Mouse (Mus musculus) lung, embryonic 14.5 days (tissue): Measurements from ENCODE around the gene Mroh2a. TPM values are rescaled to one million over a fixed set of nuclear protein-coding genes. Genes with fewer than 3 reads are reported as not detected.

Source experiments
- ATAC-seq: fragments of 200-750 bp; cut with Nextera tagmentation; 2 replicates; pipeline ENCODE4 v1.8.0; 2017; ENCODE audit warnings: mild to moderate bottlenecking, moderate TSS enrichment, moderate library complexity; ENCODE audit not compliant: insufficient read depth
- DNase-seq: peaks from one replicate; pipeline ENCODE4 v3.0.0-alpha.2; 2015
- H3K27ac ChIP-seq: fragments of 300-500 bp; sonication (generic); 2 replicates; pipeline ENCODE4 v1.5.1; 2014; ENCODE audit warnings: low read depth, mild to moderate bottlenecking, moderate library complexity
- H3K27me3 ChIP-seq: fragments of 300-500 bp; sonication (generic); 2 replicates; pipeline ENCODE4 v1.6.1; 2014; ENCODE audit warnings: low read length, control low read depth; ENCODE audit not compliant: insufficient read depth
- H3K36me3 ChIP-seq: fragments of 300-500 bp; sonication (generic); 2 replicates; pipeline ENCODE4 v1.6.1; 2014; ENCODE audit warnings: control low read depth; ENCODE audit not compliant: insufficient read depth
- H3K4me1 ChIP-seq: fragments of 300-500 bp; sonication (generic); 2 replicates; pipeline ENCODE4 v1.6.1; 2014; ENCODE audit warnings: antibody characterized with exemption, control low read depth; ENCODE audit not compliant: insufficient read depth
- H3K4me2 ChIP-seq: fragments of 300-500 bp; sonication (generic); 2 replicates; pipeline ENCODE4 v1.6.1; 2014; ENCODE audit warnings: mild to moderate bottlenecking
- H3K4me3 ChIP-seq: fragments of 300-500 bp; sonication (generic); 2 replicates; pipeline ENCODE4 v1.5.1; 2014; ENCODE audit warnings: low read depth, low read length
- H3K9ac ChIP-seq: fragments of 300-500 bp; sonication (generic); 2 replicates; pipeline ENCODE4 v1.6.1; 2014
- H3K9me3 ChIP-seq: fragments of 300-500 bp; sonication (generic); 2 replicates; pipeline ENCODE4 v1.6.1; 2016; ENCODE audit warnings: low read depth, low read length, control low read depth
- CTCF ChIP-seq: IDR thresholded peaks from 2 replicates; pipeline ENCODE4 v1.5.1; 2016; ENCODE audit warnings: antibody characterized with exemption, low read depth
- WGBS: fragments of 180-500 bp; shearing (Covaris S2); extraction: QIAGEN DNeasy Blood & Tissue Kit; methylation state at CpG from one replicate; pipeline ENCODE4 v1.1.7; 2014; 5-methylcytosine and 5-hydroxymethylcytosine counted together
- polyA plus RNA-seq: library from polyadenylated mRNA; unstranded; fragments of >200 nt; fragmentation: Nextera tagmentation; extraction: Ambion mirVana; gene quantifications from 2 replicates; pipeline ENCODE4 v1.2.1, GENCODE M21; 2014

The Mroh2a gene
- polyA plus RNA-seq, result 2.1 and 2.7 TPM in 2 replicates

GRCm38 (mm10) chr1:88226670-88227379 is at the start of gene Mroh2a:
Gene Mroh2a (plus strand): TSS chr1:88226986.
- Histone ChIP-seq H3K27me3 (no peaks in the 10 kb centered on the region), H3K4me2 (no peak within 1 kb of the TSS), H3K9me3 (peaks cover 67% of the 10 kb centered on the region), H3K27ac (no peak within 1 kb of the TSS), H3K36me3 (no peaks in the 10 kb centered on the region), H3K9ac (no peak within 1 kb of the TSS), H3K4me3 (no peak within 1 kb of the TSS), H3K4me1 (no peaks in the 10 kb centered on the region)
- DNase-seq (no peak), ATAC-seq (no peak)
- no peak for TF ChIP-seq CTCF
- 50% methylated on average over 5 of the region's 5 CpGs for WGBS

- no peak overlapping the region for H3K4me3 ChIP-seq
- no peak for ATAC-seq
- H3K4me2 ChIP-seq, result no peak overlapping the region
- no peak overlapping the region for H3K27ac ChIP-seq
- DNase-seq, result no peak
- no peak overlapping the region for H3K9ac ChIP-seq
- WGBS, result 88% methylated on average over 1 of the region's 1 CpGs
- H3K27me3 ChIP-seq, result no peaks in the 10 kb centered on the region
- H3K9me3 ChIP-seq, result peaks cover 15% of the 10 kb centered on the region
- no peaks in the 10 kb centered on the region for H3K36me3 ChIP-seq
- no peaks in the 10 kb centered on the region for H3K4me1 ChIP-seq
- no peak for TF ChIP-seq CTCF
Measured at GRCm38 (mm10) chr1:88179657-88180056, 47.1 kb upstream of the Mroh2a start.

- H3K9ac ChIP-seq, result no peak overlapping the region
- DNase-seq, result no peak
Measured at GRCm38 (mm10) chr1:88186325-88186935, 40.4 kb upstream of the Mroh2a start.

GRCm38 (mm10) chr1:88192136-88192535 is 34.6 kb upstream of the Mroh2a start:
- no peak overlapping the region for H3K9ac ChIP-seq
- 75% methylated on average over 3 of the region's 3 CpGs for WGBS
- no peaks in the 10 kb centered on the region for H3K27me3 ChIP-seq
- no peak overlapping the region for H3K4me2 ChIP-seq
- H3K9me3 ChIP-seq, result no peaks in the 10 kb centered on the region
- TF ChIP-seq CTCF, result no peak
- H3K4me1 ChIP-seq, result no peaks in the 10 kb centered on the region
- H3K27ac ChIP-seq, result no peak overlapping the region
- ATAC-seq, result no peak
- H3K4me3 ChIP-seq, result no peak overlapping the region
- H3K36me3 ChIP-seq, result no peaks in the 10 kb centered on the region
- DNase-seq, result no peak

More at GRCm38 (mm10) chr1:88186325-88186935, 40.4 kb upstream of the Mroh2a start:
- no peaks in the 10 kb centered on the region for H3K9me3 ChIP-seq
- no peak overlapping the region for H3K4me2 ChIP-seq
- H3K4me1 ChIP-seq, result no peaks in the 10 kb centered on the region
- no peaks in the 10 kb centered on the region for H3K27me3 ChIP-seq
- TF ChIP-seq CTCF, result no peak
- WGBS, result 83% methylated on average over 5 of the region's 5 CpGs
- H3K27ac ChIP-seq, result no peak overlapping the region
- H3K36me3 ChIP-seq, result no peaks in the 10 kb centered on the region
- no peak overlapping the region for H3K4me3 ChIP-seq
- no peak for ATAC-seq

GRCm38 (mm10) chr1:88195687-88196086 is 31.1 kb upstream of the Mroh2a start:
- no peaks in the 10 kb centered on the region for H3K36me3 ChIP-seq
- DNase-seq, result no peak
- no peak for TF ChIP-seq CTCF
- no peaks in the 10 kb centered on the region for H3K27me3 ChIP-seq
- no peaks in the 10 kb centered on the region for H3K4me1 ChIP-seq
- WGBS, result 88% methylated on average over 1 of the region's 1 CpGs
- no peaks in the 10 kb centered on the region for H3K9me3 ChIP-seq
- H3K27ac ChIP-seq, result no peak overlapping the region
- no peak overlapping the region for H3K4me2 ChIP-seq
- H3K9ac ChIP-seq, result no peak overlapping the region
- H3K4me3 ChIP-seq, result no peak overlapping the region
- no peak for ATAC-seq

GRCm38 (mm10) chr1:88197443-88197842 is 29.3 kb upstream of the Mroh2a start:
- no peak for DNase-seq
- Histone ChIP-seq H3K4me1 (no peaks in the 10 kb centered on the region), H3K27ac (no peak overlapping the region), H3K27me3 (no peaks in the 10 kb centered on the region), H3K9ac (no peak overlapping the region), H3K9me3 (no peaks in the 10 kb centered on the region), H3K36me3 (no peaks in the 10 kb centered on the region), H3K4me3 (no peak overlapping the region), H3K4me2 (no peak overlapping the region)
- 68% methylated on average over 3 of the region's 3 CpGs for WGBS
- no peak for TF ChIP-seq CTCF
- ATAC-seq, result no peak

GRCm38 (mm10) chr1:88199996-88200395 is 26.8 kb upstream of the Mroh2a start:
- Histone ChIP-seq H3K4me3 (no peak overlapping the region), H3K27me3 (no peaks in the 10 kb centered on the region), H3K27ac (no peak overlapping the region), H3K9ac (no peak overlapping the region), H3K4me2 (no peak overlapping the region), H3K36me3 (no peaks in the 10 kb centered on the region), H3K9me3 (peaks cover 9% of the 10 kb centered on the region; the same call in 1 of the 2 replicates), H3K4me1 (no peaks in the 10 kb centered on the region)
- no peak for DNase-seq
- 67% methylated on average over 2 of the region's 2 CpGs for WGBS
- no peak for TF ChIP-seq CTCF
- ATAC-seq, result no peak
